Mouse (Mus musculus): ENCODE measurements around the gene Wapl. TPM values are rescaled to one million over a fixed set of nuclear protein-coding genes. Genes with fewer than 3 reads are reported as not detected.

Wapl gene
- total RNA-seq, 4 experiments from 2014 or later, result 39.1 to 42.1 (median 41.5) TPM

GRCm38 (mm10) chr14:34772132-34772531 lies 98.4 kb downstream of the Wapl start:
- no peak for DNase-seq (ENCODE audit: low spot score in 2 of 2)

GRCm38 (mm10) chr14:34773681-34774080 lies 100.0 kb downstream of the Wapl start:
- DNase-seq (ENCODE audit: low spot score in 2 of 2), result no peak

- DNase-seq (ENCODE audit: low spot score in 2 of 2), result no peak
These were observed 100.5 kb downstream of the Wapl start for GRCm38 (mm10) chr14:34774231-34774630.

DNA sequence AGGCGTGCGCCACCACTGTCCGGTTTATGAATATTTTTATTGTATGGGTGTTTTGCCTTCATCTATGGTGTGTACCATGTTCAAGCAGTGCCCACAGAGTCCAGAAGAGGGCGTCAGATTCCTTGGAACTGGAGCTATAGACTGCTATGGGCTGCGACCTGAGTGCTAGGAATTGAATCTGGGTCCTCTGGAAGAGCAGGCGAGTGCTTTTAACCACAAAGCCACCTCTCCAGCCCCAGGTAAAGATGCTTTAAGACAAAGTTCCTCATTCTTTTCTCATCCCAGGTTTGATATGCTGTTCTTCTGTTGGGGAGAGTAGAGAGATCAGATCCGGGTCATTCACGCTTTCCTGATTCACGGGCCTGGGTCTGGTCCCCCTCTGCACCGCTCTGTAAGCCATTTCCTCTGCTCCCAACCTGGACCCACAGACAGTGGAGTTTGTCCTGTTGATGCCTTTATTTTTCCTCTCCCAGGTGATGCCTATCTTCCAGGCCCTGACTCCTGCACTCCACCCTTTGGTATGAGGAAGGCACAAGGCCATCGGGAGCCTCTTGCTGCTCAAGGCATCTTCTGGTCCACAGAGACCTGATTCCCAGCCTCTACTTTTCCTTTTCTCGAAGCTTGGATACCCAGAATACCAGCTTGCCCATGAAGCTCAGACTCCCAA lies 103.1 kb downstream of the Wapl start:
- DNase-seq (ENCODE audit: low spot score in 2 of 2), result no peak

- DNase-seq (ENCODE audit: low spot score in 2 of 2), result no peak
These were observed 104.1 kb downstream of the Wapl start for GRCm38 (mm10) chr14:34777810-34778209.

DNA sequence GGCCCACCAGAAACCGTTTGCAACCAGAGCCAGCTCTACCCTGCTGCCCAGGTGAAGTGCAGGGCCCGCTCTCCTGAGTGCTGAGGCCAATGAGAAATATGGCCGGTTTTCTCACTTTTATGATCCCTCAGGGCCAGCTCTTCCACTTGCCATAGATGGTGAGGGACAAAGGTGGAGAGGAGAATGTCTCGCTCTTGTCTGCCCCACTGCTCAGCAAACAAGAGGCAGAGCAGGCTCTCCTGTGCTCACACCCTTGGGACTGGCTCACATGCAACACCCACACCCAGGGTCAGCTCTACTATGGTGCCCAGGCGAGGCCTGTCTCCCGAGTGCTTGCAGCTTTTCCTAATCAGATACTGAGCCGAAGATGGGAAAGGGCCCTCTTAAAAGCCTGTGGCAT lies 105.0 kb downstream of the Wapl start:
- no peak for DNase-seq (ENCODE audit: low spot score in 2 of 2)

DNA sequence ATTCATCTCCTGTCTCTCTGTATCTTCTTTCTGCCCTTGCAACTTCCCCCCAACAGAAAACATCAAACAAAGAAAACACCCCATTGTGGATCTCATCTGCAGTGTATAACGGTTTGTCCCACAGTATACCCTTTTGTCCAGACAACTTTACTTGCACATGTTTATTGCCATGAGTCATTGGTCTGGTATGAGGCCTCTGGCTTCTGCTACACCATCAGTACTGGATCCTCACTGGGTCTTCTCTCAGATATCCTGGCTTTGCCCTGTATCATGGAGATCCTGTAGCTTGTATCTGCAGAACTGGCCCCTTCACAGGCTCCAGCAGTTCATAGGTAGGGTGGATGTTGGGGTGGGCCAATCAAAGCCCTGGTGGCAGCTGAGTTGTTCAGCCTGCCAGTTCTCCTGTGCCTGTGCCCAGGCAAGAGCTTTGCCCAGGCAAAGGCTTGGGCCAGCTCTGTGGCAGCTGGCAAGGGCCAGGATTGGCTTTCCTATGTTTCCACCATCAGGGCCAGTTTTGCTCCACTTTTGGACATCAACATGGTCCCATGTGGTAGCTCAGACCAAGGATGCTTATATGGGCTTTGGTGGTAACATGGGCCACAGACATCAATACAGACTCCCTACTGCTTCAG lies 119.8 kb downstream of the Wapl start:
- no peak for DNase-seq (ENCODE audit: low spot score in 2 of 2)

Other genes starting within 250 kb of the Wapl start
- gene Bmpr1a, start 170.6 kb upstream of the Wapl start, total RNA-seq (2022), result 10 to 100 TPM; 42.9 to 52.0 (median 48.1) TPM
- gene 9230112D13Rik, start 151.1 kb upstream of the Wapl start, total RNA-seq (2022), result not detected
- gene Ldb3, start 85.2 kb upstream of the Wapl start, total RNA-seq (2022), result 1,000 to 10,000 TPM; 1,553 to 2,052 (median 1,838) TPM
- gene Opn4, start 73.8 kb upstream of the Wapl start, total RNA-seq (2022), result not detected
- gene Grid1, start 146.2 kb downstream of the Wapl start, total RNA-seq (2022), result not detected